Mouse (Mus musculus): ENCODE data around the gene Tbx18. TPM values are rescaled to one million over a fixed set of nuclear protein-coding genes. Genes with fewer than 3 reads are reported as not detected.

The Tbx18 gene
- total RNA-seq, 2 experiments from 2014 or later: 0.64 to 1.6 TPM

DNA sequence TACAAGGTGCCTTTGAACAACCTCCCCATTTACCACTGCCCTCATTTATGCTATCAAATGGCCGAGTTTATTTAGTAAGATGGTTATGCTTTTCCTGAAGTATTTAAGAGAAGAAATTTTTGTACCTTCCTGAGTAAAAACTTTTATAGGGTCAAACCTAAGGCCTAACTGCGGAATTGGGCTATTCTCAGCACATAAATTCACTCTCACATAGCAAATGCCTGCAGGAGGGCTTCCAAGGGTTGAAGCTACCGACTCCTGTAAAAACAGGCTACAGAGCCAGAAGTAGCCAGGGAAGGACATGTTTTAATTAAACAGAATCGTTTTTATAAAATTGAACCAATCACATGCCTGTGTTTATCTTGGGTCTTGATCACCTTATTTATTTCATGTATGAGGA, 20.7 kb downstream of the Tbx18 start:
- DNase-seq: no peak

DNA sequence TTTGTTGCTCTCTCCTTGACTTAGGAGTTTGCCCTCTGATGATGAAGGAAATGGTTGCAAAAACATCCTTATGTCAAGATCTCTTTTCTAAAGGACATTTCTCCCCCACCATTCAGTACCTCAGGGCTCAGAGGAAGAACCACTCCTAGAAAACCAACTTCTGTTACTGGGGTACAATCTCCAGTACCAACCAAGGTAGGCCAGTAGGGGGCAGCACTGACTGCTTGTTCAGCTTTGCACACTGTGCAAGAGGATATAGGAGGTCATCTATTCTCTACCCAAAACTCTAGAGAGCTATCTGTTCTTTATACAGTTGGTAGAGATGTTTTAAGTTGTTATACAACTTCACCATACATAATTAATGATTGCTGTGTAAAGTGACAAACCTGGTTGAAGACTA, 22.9 kb downstream of the Tbx18 start:
- DNase-seq: no peak

DNA sequence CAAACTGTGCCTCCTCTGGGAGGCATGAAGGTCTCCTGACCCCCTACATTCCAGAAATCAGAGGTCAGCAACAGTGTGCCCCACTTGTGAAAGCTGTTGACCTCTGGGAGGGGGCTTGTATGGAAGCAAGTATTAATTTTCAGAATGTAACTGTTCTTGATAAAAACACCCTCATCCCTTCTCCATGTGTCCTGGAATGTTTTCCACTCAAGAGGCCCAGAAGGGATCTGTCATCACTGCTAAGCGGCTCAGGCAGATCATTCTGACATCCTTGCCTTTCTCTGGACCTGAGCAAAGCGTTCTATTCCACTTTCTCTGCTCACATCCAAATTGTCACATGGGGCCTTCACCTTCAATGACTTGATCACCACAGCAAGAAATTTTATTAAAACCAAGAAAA, 28.8 kb downstream of the Tbx18 start:
- no peak for DNase-seq

DNA sequence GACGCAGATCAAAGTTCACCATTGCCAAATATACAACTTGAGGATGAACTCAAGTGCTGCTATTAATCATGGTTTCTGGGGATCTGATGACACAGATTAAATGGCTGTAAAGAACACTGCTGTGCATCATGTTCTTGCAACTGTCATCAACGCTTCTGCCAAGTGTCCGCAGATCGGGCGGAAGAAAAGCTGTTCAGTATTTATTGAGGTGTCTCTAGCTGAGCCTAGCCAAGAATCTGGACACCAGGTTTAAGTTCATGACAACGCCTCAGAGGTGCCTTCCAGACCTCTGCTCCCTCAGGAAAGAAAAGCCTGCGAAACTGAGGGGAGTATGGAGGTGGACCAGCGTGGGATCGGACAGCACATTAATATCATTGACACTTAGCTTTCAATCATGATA, 44.1 kb downstream of the Tbx18 start:
- no peak for DNase-seq

DNA sequence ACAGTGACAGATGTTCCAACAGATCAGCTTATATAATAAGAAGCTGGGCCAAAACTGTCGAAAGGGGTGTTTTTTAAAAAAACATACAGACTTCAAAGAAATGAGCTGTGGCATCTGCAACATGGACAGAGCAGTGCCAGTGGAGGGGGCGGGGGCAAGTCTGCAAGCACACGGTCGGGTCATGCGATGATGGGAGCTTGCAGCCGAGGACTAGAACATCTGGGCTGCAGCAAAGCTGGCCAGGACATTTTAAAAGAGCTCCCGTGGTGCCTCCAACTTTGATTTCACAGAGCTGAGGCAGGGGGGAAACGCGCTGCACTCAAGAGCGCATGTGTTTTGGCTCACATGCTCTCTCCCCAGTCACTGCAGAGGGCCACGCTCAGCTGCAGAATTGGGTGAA, 48.8 kb downstream of the Tbx18 start:
- no peak for DNase-seq

All from gastrocnemius, postnatal 25 days (tissue).